Mouse (Mus musculus): ENCODE results near the gene Glis3.

- TF ChIP-seq GATA1 (IDR thresholded peaks at IDR 0.05; ENCODE audit: low read length) (no peak), TAL1 (IDR thresholded peaks at IDR 0.05; ENCODE audit: low read length) (no peak)
These were observed 43.8 kb downstream of the Glis3 start for GRCm38 (mm10) chr19:28635991-28636553.
